Mouse (Mus musculus) A20 (cell line): ENCODE data around the gene Pld1.

Source experiments
- DNase-seq: peaks from one replicate; pipeline ENCODE4 v3.0.0-alpha.2; 2011; ENCODE audit warnings: low read depth, low spot score

Gene Pld1

GRCm38 (mm10) chr3:28047599-28047998 lies 109.1 kb downstream of the Pld1 start:
- DNase-seq, result no peak

DNA sequence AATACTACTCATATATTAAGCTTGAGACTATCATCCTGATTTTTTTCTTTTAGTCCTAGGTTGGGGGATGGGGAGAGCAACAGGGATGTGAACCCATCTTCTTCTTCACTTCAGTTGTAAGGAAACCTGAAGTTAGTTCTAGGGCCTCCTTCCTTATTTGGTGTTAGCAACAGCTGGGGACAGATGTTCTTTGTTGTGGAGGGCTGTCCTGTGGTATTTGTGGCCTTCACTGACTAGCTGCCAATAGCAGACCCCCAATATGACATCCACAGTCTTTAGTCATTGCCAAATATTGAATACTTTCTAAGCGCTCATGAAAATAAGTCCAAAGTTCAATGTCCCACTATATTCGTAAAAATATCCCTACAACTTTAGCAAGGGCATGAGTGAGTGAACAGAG lies 111.0 kb downstream of the Pld1 start:
- DNase-seq, result no peak

DNA sequence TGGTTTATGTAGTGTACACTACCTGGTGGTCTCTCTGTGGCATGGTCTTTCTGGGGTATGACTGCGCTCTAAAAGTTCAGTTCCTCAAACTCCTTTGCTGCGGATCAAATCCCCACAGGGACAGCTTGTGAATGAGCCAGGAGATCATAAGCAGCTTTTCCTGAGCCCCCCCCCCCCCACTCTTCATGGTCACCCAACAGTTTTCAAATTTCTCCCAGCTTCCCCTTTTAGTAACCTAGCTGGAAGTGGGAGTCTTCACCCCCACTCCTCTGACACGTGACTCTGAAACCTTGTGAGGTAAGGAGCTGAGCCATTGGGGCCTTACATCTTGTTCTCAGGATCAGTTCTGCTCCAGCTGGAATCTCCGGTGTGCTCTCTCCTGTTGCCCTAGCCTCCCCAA lies 114.6 kb downstream of the Pld1 start:
- DNase-seq, result no peak

DNA sequence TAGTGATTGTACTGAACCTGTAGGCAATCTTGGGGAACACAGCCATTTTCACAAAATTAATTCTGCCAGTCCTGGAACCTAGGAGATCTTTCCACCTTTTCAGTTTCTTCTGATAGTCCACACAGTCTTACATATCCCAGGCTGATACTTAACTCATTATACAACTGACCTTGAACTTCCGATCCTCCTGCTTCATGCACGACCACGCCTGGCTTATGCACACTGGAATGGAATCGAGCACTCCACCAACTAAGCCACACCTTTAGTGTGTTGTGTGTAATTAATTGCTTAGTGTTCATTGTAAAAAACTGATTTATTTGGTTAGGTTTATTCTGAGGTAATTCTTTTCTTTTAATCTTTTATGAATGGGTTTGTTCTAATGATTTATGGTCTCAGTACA lies 122.2 kb downstream of the Pld1 start:
- DNase-seq, result no peak

DNA sequence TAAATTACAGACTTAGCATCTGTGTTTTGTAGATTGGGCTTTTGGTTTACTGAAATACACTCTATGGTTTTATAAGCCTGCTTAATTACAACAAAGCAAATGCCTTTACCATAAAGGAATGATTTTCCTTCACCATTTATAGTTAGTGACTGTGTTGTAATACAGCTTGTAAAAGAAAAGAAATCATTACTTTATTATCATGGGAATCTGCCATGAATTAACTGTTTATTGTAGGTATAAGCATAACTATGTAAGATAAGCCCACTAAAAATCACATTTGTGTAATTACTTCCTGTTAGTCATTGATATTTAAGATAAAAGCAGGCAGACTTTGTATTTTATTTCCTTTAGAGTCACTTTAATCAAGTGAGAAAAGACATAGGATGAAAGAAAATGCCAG lies 122.7 kb downstream of the Pld1 start:
- DNase-seq, result no peak

- no peak for DNase-seq
Measured at GRCm38 (mm10) chr3:28079211-28079610, 140.7 kb downstream of the Pld1 start.

DNA sequence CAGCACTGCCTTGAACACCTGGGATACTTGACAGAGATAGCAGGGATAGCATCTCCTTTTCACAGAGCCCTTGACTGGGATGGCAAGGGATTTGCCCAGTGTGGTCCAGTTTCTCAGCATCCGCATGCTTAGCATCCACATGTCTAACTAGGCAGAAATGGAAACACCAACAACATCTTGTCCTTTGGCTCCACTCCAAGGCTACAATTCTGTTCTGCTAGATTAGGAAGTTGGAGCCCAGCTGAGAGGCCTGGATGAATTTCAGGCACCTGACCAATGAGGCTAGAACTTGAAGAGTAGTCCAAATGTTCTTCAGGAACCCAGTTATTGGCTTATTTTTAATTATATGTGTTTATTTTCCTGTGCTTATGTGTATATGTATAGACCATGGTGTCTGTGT lies 141.6 kb downstream of the Pld1 start:
- DNase-seq, result no peak

GRCm38 (mm10) chr3:28081012-28081411 lies 142.5 kb downstream of the Pld1 start:
- DNase-seq, result no peak

DNA sequence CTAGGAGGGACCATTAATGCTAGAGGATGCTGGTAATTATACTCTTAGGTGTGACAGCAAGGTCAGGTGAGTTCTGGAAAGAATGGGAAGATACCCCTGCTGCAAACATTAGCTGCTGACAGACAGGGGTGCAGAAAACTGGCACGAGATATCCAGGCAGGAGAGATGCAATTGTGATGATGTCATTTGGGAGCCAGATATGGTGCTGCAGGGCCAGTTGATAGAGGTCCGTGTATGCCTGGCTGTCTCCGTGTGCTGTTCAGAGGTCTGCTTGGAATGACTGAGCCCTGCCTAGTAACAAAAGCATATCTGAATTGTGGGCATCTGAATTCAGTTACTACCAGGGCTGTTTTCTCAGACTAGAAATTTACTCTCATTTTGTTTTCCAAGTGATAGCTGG lies 144.7 kb downstream of the Pld1 start:
- no peak for DNase-seq

DNA sequence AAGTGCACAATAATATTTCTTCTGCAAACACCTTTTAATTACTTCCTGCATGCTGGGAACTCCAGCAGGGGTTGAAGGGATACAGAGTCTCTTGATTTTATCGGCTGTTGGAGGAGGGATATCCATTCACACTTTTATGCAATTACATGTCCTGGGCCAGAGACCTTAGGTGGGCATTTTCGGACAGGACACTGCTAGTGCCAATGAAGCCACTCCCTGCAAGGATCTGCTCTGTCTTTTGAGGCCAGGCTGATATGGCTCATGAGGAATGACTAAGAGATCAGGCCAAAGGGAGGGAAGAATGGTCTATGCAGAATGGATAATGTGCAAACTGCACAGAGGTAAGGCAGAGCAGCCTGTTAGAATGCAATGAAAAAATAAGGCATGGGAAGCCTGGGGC lies 145.8 kb downstream of the Pld1 start:
- DNase-seq, result no peak

GRCm38 (mm10) chr3:28091296-28091695 lies 152.8 kb downstream of the Pld1 start:
- no peak for DNase-seq

DNA sequence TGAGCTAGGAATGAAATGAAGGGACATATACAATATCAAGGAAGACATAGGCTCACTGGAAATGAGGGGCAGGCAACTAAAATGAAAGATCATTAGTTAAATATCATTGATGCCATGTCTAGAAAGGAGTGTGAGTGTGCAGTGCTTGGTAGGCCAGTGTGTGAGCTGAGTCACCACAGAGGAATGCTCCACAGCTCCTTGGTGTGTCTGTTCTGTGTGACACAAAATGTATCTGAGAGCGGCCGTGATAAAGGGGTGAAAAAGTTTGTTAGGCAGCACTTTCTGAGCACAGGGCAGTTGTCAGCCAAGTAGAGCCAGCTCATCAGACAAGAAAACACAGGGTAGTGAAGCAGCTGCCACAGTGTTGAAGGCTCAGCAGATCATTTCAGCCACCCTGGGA lies 153.2 kb downstream of the Pld1 start:
- no peak for DNase-seq

- DNase-seq, result no peak
Measured at GRCm38 (mm10) chr3:28093684-28094302, 155.3 kb downstream of the Pld1 start.

DNA sequence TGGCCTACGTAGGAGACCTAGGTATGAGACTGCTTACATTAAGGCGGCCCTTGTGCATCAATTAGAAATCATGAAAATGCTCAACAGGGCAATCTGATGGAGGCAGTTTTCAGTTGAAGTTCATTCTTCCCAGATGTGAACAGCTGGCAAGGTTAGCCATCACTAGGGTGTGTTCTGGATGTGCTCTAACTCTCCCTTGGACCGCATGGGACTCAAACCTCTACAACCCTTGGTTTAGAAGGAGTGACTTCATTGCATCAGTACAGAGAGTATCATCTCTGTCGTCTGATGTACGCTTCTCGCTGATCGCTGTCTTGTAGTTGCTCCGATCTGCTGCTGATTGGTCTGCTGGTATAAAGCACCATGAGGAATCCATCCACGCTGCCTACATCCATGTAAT lies 157.0 kb downstream of the Pld1 start:
- no peak for DNase-seq

DNA sequence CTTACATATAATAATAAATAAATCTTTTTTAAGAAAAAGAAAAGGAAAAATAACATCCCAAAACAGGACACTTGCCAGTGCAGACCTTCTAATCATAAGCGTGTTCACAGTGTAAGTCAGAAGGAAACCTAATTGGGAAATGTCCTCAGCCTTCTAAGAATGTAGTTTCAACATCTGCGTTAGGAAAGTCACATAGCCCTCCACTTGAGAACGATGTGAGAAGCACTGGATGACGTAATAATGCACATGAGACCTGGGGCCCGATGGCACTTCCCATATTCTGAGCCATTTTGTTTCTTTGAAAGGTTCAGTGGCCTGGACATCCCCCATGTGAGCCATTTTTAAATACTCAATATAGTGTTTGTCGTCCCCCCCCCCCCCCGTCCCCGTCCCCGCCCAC lies 160.7 kb downstream of the Pld1 start:
- DNase-seq, result no peak

- no peak for DNase-seq
Measured at GRCm38 (mm10) chr3:28104992-28105391, 166.5 kb downstream of the Pld1 start.

DNA sequence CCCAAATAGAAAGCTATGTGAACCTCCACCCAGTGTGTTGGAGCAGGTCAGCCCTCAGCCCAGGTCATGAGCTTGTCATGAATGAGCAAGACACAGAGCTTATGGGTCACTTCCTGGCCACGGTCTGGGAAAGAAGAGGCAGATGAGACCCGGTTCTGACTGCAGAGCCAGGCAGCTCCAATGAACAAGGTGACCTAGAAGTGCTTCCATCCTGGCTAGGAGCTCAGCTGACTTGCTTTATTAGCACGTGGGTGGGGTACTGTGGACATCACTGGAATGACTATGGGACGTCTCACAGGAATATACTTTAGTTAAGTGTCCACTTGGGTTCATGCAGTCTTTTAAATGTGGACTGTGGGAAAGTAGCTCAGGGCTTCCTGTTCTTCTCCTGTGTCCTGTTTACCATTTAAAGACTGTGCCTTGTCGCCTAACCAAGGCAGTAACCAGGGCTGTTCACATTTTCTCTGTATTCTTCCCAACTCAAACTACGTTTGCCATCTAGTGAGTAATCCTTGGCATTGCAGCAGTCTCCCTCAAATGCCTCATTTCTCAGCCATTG lies 169.0 kb downstream of the Pld1 start:
- DNase-seq, result no peak

DNA sequence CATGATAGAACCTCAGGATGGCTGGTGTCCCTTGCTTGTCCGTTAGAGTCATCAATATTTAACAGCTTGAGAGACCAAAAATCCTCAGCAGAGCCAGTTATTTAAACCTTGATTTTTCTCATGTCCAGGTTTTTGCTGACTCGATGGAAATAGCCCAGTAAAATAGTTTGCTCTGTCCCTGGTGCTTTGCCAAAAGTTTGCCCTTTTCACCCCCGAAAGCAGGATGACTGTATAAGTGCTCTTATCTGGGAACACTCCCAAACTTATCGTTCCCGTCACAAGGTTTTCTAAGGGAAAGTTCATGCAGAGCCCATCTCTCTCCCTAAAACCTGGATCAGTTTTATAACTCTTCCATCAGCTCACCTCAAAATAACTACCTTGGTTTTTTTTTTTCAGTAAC lies 173.0 kb downstream of the Pld1 start:
- no peak for DNase-seq

DNA sequence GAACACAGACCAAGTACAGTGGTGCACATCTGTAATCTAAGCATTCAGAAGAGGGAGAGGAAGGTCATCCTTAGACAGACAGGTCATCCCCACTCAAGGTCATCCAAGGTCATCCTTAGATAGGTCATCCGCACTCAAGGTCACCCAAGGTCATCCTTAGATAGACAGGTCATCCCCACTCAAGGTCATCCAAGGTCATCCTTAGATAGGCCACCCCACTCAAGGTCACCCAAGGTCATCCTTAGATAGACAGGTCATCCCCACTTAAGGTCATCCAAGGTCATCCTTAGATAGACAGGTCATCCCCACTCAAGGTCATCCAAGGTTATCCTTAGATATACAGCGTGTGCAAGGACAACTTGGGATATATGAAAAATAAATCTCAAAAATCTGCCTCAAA lies 175.4 kb downstream of the Pld1 start:
- DNase-seq, result no peak

DNA sequence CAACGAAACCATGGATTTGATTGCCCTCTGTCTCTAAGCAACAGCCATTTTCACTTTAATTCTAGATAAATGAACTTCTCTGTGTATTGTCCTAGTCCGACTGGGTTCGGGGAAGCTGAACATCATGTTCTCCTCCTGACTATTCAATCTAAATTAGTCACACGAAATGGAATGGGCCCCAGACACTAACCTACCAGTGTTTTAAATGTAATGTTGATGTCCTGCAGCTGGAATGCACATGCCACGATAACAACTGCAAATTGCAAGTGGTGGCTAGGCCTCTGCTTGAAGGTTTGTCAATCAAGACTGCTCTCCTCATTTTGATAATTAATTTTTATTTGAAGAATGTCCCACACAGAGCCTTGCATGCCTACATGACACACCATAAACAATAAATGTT lies 203.2 kb downstream of the Pld1 start:
- DNase-seq, result no peak

DNA sequence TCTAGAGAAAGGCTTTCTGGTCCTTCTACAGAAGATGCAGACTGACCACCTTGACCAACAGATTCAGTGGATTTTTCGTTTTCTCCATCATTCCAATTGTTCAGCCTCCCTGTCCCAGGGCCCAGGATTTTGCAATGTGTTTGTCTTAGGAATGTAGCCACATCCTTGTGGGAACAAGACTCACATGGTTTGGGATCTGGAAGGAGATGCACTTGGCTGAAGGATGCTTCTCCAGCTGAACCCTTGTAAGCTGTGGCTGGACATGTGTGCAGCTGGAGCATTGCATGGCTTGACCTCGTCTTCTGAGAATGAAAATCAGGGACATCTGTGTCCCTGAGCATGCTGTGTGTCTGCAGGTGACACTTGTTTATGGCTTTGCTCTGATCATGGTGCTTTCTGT lies 203.6 kb downstream of the Pld1 start:
- DNase-seq, result no peak

- DNase-seq, result no peak
Measured at GRCm38 (mm10) chr3:28144676-28145075, 206.2 kb downstream of the Pld1 start.

- DNase-seq, result no peak
Measured at GRCm38 (mm10) chr3:28145461-28145860, 207.0 kb downstream of the Pld1 start.

GRCm38 (mm10) chr3:28149656-28150256 lies 211.3 kb downstream of the Pld1 start:
- DNase-seq, result no peak
